Mouse (Mus musculus) neural tube, embryonic 14.5 days (tissue): ENCODE measurements around the gene Aadacl3. TPM values are rescaled to one million over a fixed set of nuclear protein-coding genes. Genes with fewer than 3 reads are reported as not detected.

ENCODE experiments used
- polyA plus RNA-seq: library from polyadenylated mRNA; unstranded; fragments of >200 nt; fragmentation: Nextera tagmentation; extraction: Ambion mirVana; gene quantifications from 2 replicates; pipeline ENCODE4 v1.2.1, GENCODE M21; 2014

Aadacl3 gene
- polyA plus RNA-seq, 1 experiment from 2014 or later, result not detected

Other genes with a start within 250 kb of the Aadacl3 start
- not detected in 2 replicates for gene Pramel5, start 183.3 kb downstream of the Aadacl3 start, polyA plus RNA-seq
- not detected in 2 replicates for gene Gm13128, start 133.5 kb downstream of the Aadacl3 start, polyA plus RNA-seq
- not detected in 2 replicates for gene Gm13119, start 105.8 kb downstream of the Aadacl3 start, polyA plus RNA-seq
- not detected in 2 replicates for gene Pramef20, start 85.8 kb downstream of the Aadacl3 start, polyA plus RNA-seq
- gene Pramef12, start 55.3 kb downstream of the Aadacl3 start, polyA plus RNA-seq, result not detected in 2 replicates
- not detected in 2 replicates for gene 1700012P22Rik, start 25.0 kb downstream of the Aadacl3 start, polyA plus RNA-seq
- gene Gm9944, start 10.4 kb downstream of the Aadacl3 start, polyA plus RNA-seq, result not detected in 2 replicates
- gene 9430007A20Rik, start 56.1 kb upstream of the Aadacl3 start, polyA plus RNA-seq, result not detected in 2 replicates
- not detected in 2 replicates for gene Gm13124, start 101.4 kb upstream of the Aadacl3 start, polyA plus RNA-seq
- gene Aadacl4, start 150.0 kb upstream of the Aadacl3 start, polyA plus RNA-seq, result not detected in 2 replicates
- not detected in 2 replicates for gene Gm436, start 222.6 kb upstream of the Aadacl3 start, polyA plus RNA-seq